Mouse (Mus musculus) embryonic facial prominence, embryonic 14.5 days (tissue): ENCODE data around the gene Tspan15. TPM values are rescaled to one million over a fixed set of nuclear protein-coding genes. Genes with fewer than 3 reads are reported as not detected.

Experiments used
- ATAC-seq: fragments of 200-750 bp; cut with Nextera tagmentation; 2 replicates; pipeline ENCODE4 v1.8.0; 2017; ENCODE audit warnings: low read depth, moderate number of reproducible peaks, moderate TSS enrichment
- DNase-seq: peaks from one replicate; pipeline ENCODE4 v3.0.0-alpha.2; 2015; ENCODE audit warnings: low spot score
- H3K27ac ChIP-seq: fragments of 300-500 bp; sonication (generic); replicated peaks from 2 replicates; pipeline ENCODE4 v1.5.1; 2014; ENCODE audit warnings: low read depth, mild to moderate bottlenecking, low read length, moderate library complexity
- H3K27me3 ChIP-seq: fragments of 300-500 bp; sonication (generic); replicated peaks from 2 replicates; pipeline ENCODE4 v1.6.1; 2014; ENCODE audit warnings: low read length; ENCODE audit not compliant: control insufficient read depth, insufficient read depth
- H3K36me3 ChIP-seq: fragments of 300-500 bp; sonication (generic); 2 replicates; pipeline ENCODE4 v1.6.1; 2014; ENCODE audit warnings: low read length, mixed read lengths; ENCODE audit not compliant: control insufficient read depth, insufficient read depth
- H3K4me1 ChIP-seq: fragments of 300-500 bp; sonication (generic); 2 replicates; pipeline ENCODE4 v1.6.1; 2014; ENCODE audit warnings: antibody characterized with exemption, low read length; ENCODE audit not compliant: control insufficient read depth, insufficient read depth
- H3K4me2 ChIP-seq: fragments of 300-500 bp; sonication (generic); 2 replicates; pipeline ENCODE4 v1.6.1; 2014; ENCODE audit warnings: low read depth, mild to moderate bottlenecking, low read length, moderate library complexity, mixed read lengths
- H3K4me3 ChIP-seq: fragments of 300-500 bp; sonication (generic); 2 replicates; pipeline ENCODE4 v1.5.1; 2014; ENCODE audit warnings: low read depth, mild to moderate bottlenecking, low read length
- H3K9ac ChIP-seq: fragments of 300-500 bp; sonication (generic); 2 replicates; pipeline ENCODE4 v1.6.1; 2014; ENCODE audit warnings: low read depth, mild to moderate bottlenecking, low read length, moderate library complexity, mixed read lengths
- H3K9me3 ChIP-seq: fragments of 300-500 bp; sonication (generic); 2 replicates; pipeline ENCODE4 v1.6.1; 2016; ENCODE audit warnings: low read length; ENCODE audit not compliant: control insufficient read depth
- WGBS: fragments of 180-500 bp; shearing (Covaris S2); extraction: QIAGEN DNeasy Blood & Tissue Kit; methylation state at CpG from one replicate; pipeline ENCODE4 v1.1.7; 2014; 5-methylcytosine and 5-hydroxymethylcytosine counted together
- polyA plus RNA-seq: library from polyadenylated mRNA; unstranded; fragments of >200 nt; fragmentation: Nextera tagmentation; extraction: Ambion mirVana; gene quantifications from 2 replicates; pipeline ENCODE4 v1.2.1, GENCODE M21; 2014

The Tspan15 gene
- 9.5 and 10.3 TPM in 2 replicates for polyA plus RNA-seq

GRCm38 (mm10) chr10:62230708-62231394 lies at the start of gene Tspan15:
Tspan15 (minus strand) TSS chr10:62231251.
- DNase-seq, result peak; percentile 95
- no peak within 1 kb of the TSS for H3K27ac ChIP-seq
- no peaks in the 10 kb centered on the region for H3K9me3 ChIP-seq
- H3K9ac ChIP-seq, result peak within 1 kb of the TSS; percentile 56
- H3K4me3 ChIP-seq, result peak within 1 kb of the TSS; percentile 49
- peak within 1 kb of the TSS; percentile 81 for H3K4me2 ChIP-seq
- ATAC-seq, result peak; percentile 98
- under 1% methylated on average over 34 of the region's 59 CpGs for WGBS
- H3K4me1 ChIP-seq, result peaks cover 3% of the 10 kb centered on the region; the same call in 1 of the 2 replicates
- H3K27me3 ChIP-seq, result no peaks in the 10 kb centered on the region
- H3K36me3 ChIP-seq, result no peaks in the 10 kb centered on the region

GRCm38 (mm10) chr10:62279671-62280070 lies 48.6 kb upstream of the Tspan15 start:
- Histone ChIP-seq H3K36me3 (peaks cover 57% of the 10 kb centered on the region), H3K9me3 (no peaks in the 10 kb centered on the region), H3K27me3 (no peaks in the 10 kb centered on the region), H3K9ac (no peak overlapping the region), H3K27ac (no peak overlapping the region), H3K4me2 (no peak overlapping the region), H3K4me3 (no peak overlapping the region), H3K4me1 (no peaks in the 10 kb centered on the region)
- ATAC-seq (no peak), DNase-seq (no peak)
- WGBS, result 88% methylated on average over 4 of the region's 4 CpGs

GRCm38 (mm10) chr10:62279066-62279465 lies 48.0 kb upstream of the Tspan15 start:
- H3K27ac ChIP-seq, result no peak overlapping the region
- peaks cover 57% of the 10 kb centered on the region for H3K36me3 ChIP-seq

DNA sequence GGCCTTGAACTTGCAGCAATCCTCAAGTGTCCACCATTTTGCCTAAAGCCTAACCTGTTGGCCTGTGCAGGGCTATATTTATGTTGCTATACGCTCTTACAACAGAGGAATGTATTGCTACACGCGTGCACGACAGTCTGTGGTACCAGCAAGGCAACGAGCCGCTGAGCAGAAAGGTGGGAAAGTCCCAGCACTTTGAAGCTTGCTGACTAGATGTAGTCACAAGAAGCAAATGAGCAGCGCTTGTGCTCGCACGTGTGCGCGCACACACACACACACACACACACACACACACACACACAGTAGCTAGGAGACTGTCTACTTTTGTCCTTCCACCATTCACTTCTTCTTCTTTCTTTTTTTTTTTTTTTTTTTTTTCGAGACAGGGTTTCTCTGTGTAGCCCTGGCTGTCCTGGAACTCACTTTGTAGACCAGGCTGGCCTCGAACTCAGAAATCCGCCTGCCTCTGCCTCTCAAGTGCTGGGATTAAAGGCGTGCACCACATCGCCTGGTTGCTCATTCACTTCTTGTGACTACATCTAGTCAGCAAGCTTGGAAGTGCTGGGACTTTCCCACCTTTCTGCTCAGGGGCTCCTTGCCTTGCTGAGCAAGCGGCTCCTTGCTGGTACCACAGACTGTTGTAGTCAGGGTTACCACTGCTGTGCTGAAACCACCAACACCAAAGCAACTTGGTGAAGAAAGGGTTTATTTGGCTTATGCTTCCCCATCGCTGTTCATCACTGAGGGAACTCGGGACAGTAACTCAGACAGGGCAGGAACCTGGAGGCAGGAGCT lies 46.6 kb upstream of the Tspan15 start:
- Histone ChIP-seq H3K27ac (no peak overlapping the region), H3K9ac (no peak overlapping the region), H3K4me3 (no peak overlapping the region), H3K4me2 (no peak overlapping the region), H3K9me3 (no peaks in the 10 kb centered on the region), H3K36me3 (peaks cover 56% of the 10 kb centered on the region), H3K27me3 (no peaks in the 10 kb centered on the region), H3K4me1 (no peaks in the 10 kb centered on the region)
- ATAC-seq (no peak), DNase-seq (no peak)
- 92% methylated on average over 18 of the region's 19 CpGs for WGBS

More at GRCm38 (mm10) chr10:62279066-62279465, 48.0 kb upstream of the Tspan15 start:
- Histone ChIP-seq H3K4me2 (no peak overlapping the region), H3K9ac (no peak overlapping the region), H3K9me3 (no peaks in the 10 kb centered on the region), H3K4me1 (no peaks in the 10 kb centered on the region), H3K27me3 (no peaks in the 10 kb centered on the region), H3K4me3 (no peak overlapping the region)
- 63% methylated on average over 3 of the region's 3 CpGs for WGBS
- no peak for ATAC-seq
- DNase-seq, result no peak

GRCm38 (mm10) chr10:62275235-62275634 lies 44.2 kb upstream of the Tspan15 start:
- no peaks in the 10 kb centered on the region for H3K9me3 ChIP-seq
- H3K36me3 ChIP-seq, result peaks cover 42% of the 10 kb centered on the region
- H3K4me2 ChIP-seq, result no peak overlapping the region
- no peaks in the 10 kb centered on the region for H3K27me3 ChIP-seq
- H3K27ac ChIP-seq, result no peak overlapping the region
- ATAC-seq (no peak), DNase-seq (peak; percentile 80)
- no peak overlapping the region for H3K4me3 ChIP-seq
- no peak overlapping the region for H3K9ac ChIP-seq
- no peaks in the 10 kb centered on the region for H3K4me1 ChIP-seq
- 39% methylated on average over 4 of the region's 4 CpGs for whole genome bisulfite sequencing

DNA sequence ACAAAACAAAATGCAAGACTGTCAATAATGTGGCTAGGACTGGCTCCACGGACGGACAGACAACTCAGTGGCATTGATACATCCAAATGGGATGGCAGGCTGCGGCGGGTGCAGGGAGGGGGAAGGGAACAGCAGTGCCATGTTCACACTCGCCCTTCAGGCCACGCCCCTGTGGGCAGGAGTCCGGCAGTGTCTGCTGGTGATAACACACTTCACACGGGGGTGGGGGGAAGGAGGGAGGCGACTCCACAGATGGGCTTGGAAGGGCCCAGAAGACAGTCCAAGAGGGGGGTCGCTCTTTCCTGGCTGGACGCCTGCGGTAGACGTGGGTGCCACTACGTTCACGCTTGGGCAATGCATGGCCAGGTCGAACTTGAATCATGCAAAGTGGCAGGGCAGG lies 38.2 kb upstream of the Tspan15 start:
- H3K4me3 ChIP-seq, result no peak overlapping the region
- H3K27ac ChIP-seq, result no peak overlapping the region
- no peaks in the 10 kb centered on the region for H3K9me3 ChIP-seq
- no peak overlapping the region for H3K4me2 ChIP-seq
- DNase-seq (no peak), ATAC-seq (no peak)
- H3K36me3 ChIP-seq, result peaks cover 41% of the 10 kb centered on the region
- no peaks in the 10 kb centered on the region for H3K27me3 ChIP-seq
- no peak overlapping the region for H3K9ac ChIP-seq
- 81% methylated on average over 16 of the region's 16 CpGs for WGBS
- H3K4me1 ChIP-seq, result no peaks in the 10 kb centered on the region

DNA sequence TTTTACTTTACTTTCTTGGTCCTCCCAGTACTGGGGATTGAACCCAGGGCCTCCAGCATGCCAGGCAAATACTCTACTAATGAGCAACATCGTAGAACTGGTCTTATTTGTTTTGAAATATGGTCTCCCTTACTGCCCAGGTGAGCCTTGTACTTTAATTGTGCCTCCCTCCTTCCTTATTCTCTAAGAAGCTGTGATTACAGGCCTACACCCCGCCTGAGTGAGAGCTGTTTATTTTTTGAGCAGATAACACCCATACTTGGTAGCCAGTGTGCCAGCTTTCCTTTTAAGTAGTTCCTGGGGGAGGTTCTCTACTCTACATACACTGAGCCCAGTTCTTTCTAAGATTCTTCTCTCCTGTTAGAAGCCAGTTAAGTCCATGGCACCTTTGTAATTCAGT lies 33.2 kb upstream of the Tspan15 start:
- Histone ChIP-seq H3K9ac (no peak overlapping the region), H3K27ac (no peak overlapping the region), H3K4me3 (no peak overlapping the region), H3K9me3 (no peaks in the 10 kb centered on the region), H3K4me1 (no peaks in the 10 kb centered on the region), H3K27me3 (no peaks in the 10 kb centered on the region), H3K4me2 (no peak overlapping the region), H3K36me3 (peaks cover 14% of the 10 kb centered on the region; the same call in 1 of the 2 replicates)
- WGBS, result 63% methylated on average over 2 of the region's 2 CpGs
- no peak for DNase-seq
- ATAC-seq, result no peak

DNA sequence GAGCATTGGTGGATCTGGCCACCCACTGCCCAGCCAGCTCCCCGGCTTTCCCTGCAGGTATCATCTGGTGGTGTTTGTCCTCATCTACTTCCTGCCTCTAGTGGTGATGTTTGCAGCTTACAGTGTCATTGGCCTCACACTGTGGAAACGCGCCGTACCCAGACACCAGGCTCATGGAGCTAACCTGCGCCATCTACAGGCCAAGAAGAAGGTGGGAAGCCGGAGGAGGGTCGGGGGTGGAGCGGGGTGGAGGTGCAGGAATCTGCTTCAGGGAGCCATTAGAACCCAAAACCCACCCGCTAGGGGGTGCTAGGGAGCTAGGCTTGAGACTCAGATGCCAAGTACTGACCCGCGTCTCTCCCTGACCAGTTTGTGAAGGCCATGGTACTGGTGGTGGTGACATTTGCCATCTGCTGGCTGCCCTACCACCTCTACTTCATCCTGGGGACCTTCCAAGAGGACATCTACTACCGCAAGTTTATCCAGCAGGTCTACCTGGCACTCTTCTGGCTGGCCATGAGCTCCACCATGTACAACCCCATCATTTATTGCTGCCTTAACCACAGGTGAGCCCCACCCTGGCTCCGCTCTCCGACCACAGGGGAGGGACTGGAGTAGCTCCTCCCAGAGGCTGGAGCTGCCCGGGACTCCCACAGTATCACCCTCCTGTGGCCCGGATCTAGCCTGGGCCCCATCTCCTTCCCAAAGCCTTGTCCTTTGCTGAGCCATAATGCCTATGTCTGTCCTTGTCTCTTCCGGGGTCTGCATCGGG lies 30.2 kb upstream of the Tspan15 start:
- no peaks in the 10 kb centered on the region for H3K36me3 ChIP-seq
- peak; percentile 91 for ATAC-seq
- no peaks in the 10 kb centered on the region for H3K27me3 ChIP-seq
- peak; percentile 81 for DNase-seq
- no peak overlapping the region for H3K27ac ChIP-seq
- no peaks in the 10 kb centered on the region for H3K9me3 ChIP-seq
- H3K9ac ChIP-seq, result no peak overlapping the region
- no peak overlapping the region for H3K4me3 ChIP-seq
- 12% methylated on average over 18 of the region's 18 CpGs for WGBS
- H3K4me1 ChIP-seq, result no peaks in the 10 kb centered on the region
- no peak overlapping the region for H3K4me2 ChIP-seq
